In genomic region chr17:86532783-86533548, GRCm38 (mm10) we compare ENCODE assay signal across 16 mouse cellular contexts. TPM values are rescaled to one million over a fixed set of nuclear protein-coding genes. Genes with fewer than 3 reads are reported as not detected.
A peak's percentile ranks its signal among the peaks of the same experiment; 100 is the strongest.
DNase-seq lines count a peak whose midpoint lies in the region; ATAC-seq and TF ChIP-seq lines count a peak whose summit lies in the region.
"Had no signal": no experiment of that assay in that cellular context is flagged by ENCODE, and none has a peak within 500 bp of the region (broad histone marks: within the 10 kb centered on the region; RNA-seq: fewer than 3 reads in every experiment).

No protein-coding gene starts in this region.

- H3K36me3 ChIP-seq in kidney, adult 2 months (ENCODE audit: control insufficient read depth, insufficient read depth, low read length), result no peaks in the 10 kb centered on the region
- H3K36me3 ChIP-seq in midbrain, embryonic 14.5 days (ENCODE audit: control insufficient read depth, insufficient read depth, low read length), result no peaks in the 10 kb centered on the region
- H3K36me3 ChIP-seq in midbrain, postnatal 0 days (ENCODE audit: insufficient read depth, low read length), result no peaks in the 10 kb centered on the region
- H3K36me3 ChIP-seq: embryonic facial prominence, embryonic 12.5 days; forebrain, embryonic 10.5 days; intestine, embryonic 15.5 days; limb, embryonic 12.5 days had no signal

- DNase-seq in adrenal gland, adult 2 months, result peak; percentile 63
- DNase-seq in adrenal gland, postnatal 4 days (ENCODE audit: low spot score in 2 of 2), result no peak
- DNase-seq in kidney, adult 2 months, result peak; percentile 48
- DNase-seq in kidney, adult 18-20 months, result no peak
- DNase-seq in midbrain, embryonic 14.5 days, result peak; percentile 13
- DNase-seq in midbrain, postnatal 0 days (ENCODE audit: low spot score), result no peak
- DNase-seq in lung, postnatal 4 days, result peak; percentile 36 to 59
- DNase-seq in right cerebral cortex, postnatal 10 days (ENCODE audit: low spot score in 2 of 2), result no peak
- DNase-seq: heart, postnatal 14 days had no signal

- no peaks in the 10 kb centered on the region for H3K9me3 ChIP-seq in midbrain, embryonic 14.5 days (ENCODE audit: control insufficient read depth, low read length)
- H3K9me3 ChIP-seq in midbrain, postnatal 0 days (ENCODE audit: low read length), result no peaks in the 10 kb centered on the region
- H3K9me3 ChIP-seq: embryonic facial prominence, embryonic 12.5 days; forebrain, embryonic 10.5 days; intestine, embryonic 15.5 days; limb, embryonic 12.5 days had no signal

- WGBS in kidney, adult 2 months, result 78% methylated on average over 17 of the region's 17 CpGs
- 68% methylated on average over 17 of the region's 17 CpGs for WGBS in midbrain, embryonic 14.5 days
- 67% methylated on average over 17 of the region's 17 CpGs for WGBS in midbrain, postnatal 0 days

- no peak overlapping the region for H3K9ac ChIP-seq in midbrain, embryonic 14.5 days (replicated peaks; ENCODE audit: low read length)
- no peak overlapping the region for H3K9ac ChIP-seq in midbrain, postnatal 0 days (replicated peaks; ENCODE audit: low read length, poor library complexity, severe bottlenecking)
- H3K9ac ChIP-seq: embryonic facial prominence, embryonic 12.5 days; intestine, embryonic 15.5 days; limb, embryonic 12.5 days had no signal

- ATAC-seq in midbrain, embryonic 14.5 days (ENCODE audit: low FRiP score, low TSS enrichment), result no peak
- no peak for ATAC-seq in midbrain, postnatal 0 days (ENCODE audit: low FRiP score)
- ATAC-seq: intestine, embryonic 15.5 days had no signal

- TF ChIP-seq POLR2A in kidney, adult 2 months (IDR thresholded peaks at IDR 0.05; ENCODE audit: low read depth, low read length), result no peak

- peaks cover 9% of the 10 kb centered on the region for H3K4me1 ChIP-seq in kidney, adult 2 months (ENCODE audit: control insufficient read depth, insufficient read depth, low read length)
- H3K4me1 ChIP-seq in midbrain, embryonic 14.5 days (ENCODE audit: control insufficient read depth, insufficient read depth, low read length), result peaks cover 5% of the 10 kb centered on the region; the same call in 1 of the 2 replicates
- H3K4me1 ChIP-seq in midbrain, postnatal 0 days (ENCODE audit: insufficient read depth, low read length), result 0 out of 2 replicates have a peak, but pooled peaks cover 4% of the 10 kb centered on the region

- no peak overlapping the region for H3K4me3 ChIP-seq in kidney, adult 2 months (ENCODE audit: insufficient read depth, low read depth, low read length)
- H3K4me3 ChIP-seq in midbrain, embryonic 14.5 days (replicated peaks; ENCODE audit: low read depth, low read length), result no peak overlapping the region
- no peak overlapping the region for H3K4me3 ChIP-seq in midbrain, postnatal 0 days (ENCODE audit: low read depth, low read length)
- H3K4me3 ChIP-seq: embryonic facial prominence, embryonic 12.5 days; forebrain, embryonic 10.5 days; intestine, embryonic 15.5 days; limb, embryonic 12.5 days had no signal

- no peak overlapping the region for H3K4me2 ChIP-seq in midbrain, embryonic 14.5 days (ENCODE audit: low read length)
- H3K4me2 ChIP-seq in midbrain, postnatal 0 days (ENCODE audit: low read depth, low read length, poor library complexity, severe bottlenecking), result no peak overlapping the region
- H3K4me2 ChIP-seq: embryonic facial prominence, embryonic 12.5 days; intestine, embryonic 15.5 days; limb, embryonic 12.5 days had no signal

- H3K27me3 ChIP-seq in kidney, adult 2 months (replicated peaks; ENCODE audit: control insufficient read depth, insufficient read depth, low read length), result no peaks in the 10 kb centered on the region
- no peaks in the 10 kb centered on the region for H3K27me3 ChIP-seq in midbrain, embryonic 14.5 days (ENCODE audit: control insufficient read depth, insufficient read depth, low read length)
- H3K27me3 ChIP-seq in midbrain, postnatal 0 days (ENCODE audit: insufficient read depth, low read length), result no peaks in the 10 kb centered on the region
- H3K27me3 ChIP-seq: embryonic facial prominence, embryonic 12.5 days; intestine, embryonic 15.5 days; limb, embryonic 12.5 days had no signal

- no peak overlapping the region for H3K27ac ChIP-seq in kidney, adult 2 months (ENCODE audit: insufficient read depth, low read depth, low read length)
- no peak overlapping the region for H3K27ac ChIP-seq in midbrain, embryonic 14.5 days (replicated peaks; ENCODE audit: low read depth, low read length)
- no peak overlapping the region for H3K27ac ChIP-seq in midbrain, postnatal 0 days (ENCODE audit: low read depth, low read length)
- H3K27ac ChIP-seq: embryonic facial prominence, embryonic 12.5 days; forebrain, embryonic 10.5 days; intestine, embryonic 15.5 days; limb, embryonic 12.5 days had no signal

- TF ChIP-seq CTCF in kidney, adult 2 months (conservative IDR thresholded peaks at IDR 0.05; ENCODE audit: insufficient read depth, insufficient read length, low read depth, low read length), result no peak
- no peak for TF ChIP-seq CTCF in midbrain, postnatal 0 days (IDR thresholded peaks at IDR 0.05)

RNA-seq across cellular contexts. Expression of gene Gm10309, which starts 27.9 kb away (rescaled TPM):
- not detected for total RNA-seq in adrenal gland, adult 2 months (2021)
- polyA plus RNA-seq in adrenal gland, adult 2 months (2012; rRNA removed), result 0.19 TPM in 1 of 2 replicates, not detected in the other
- under 1 TPM in 1 of 2 experiments, not detected in 1; 0.25 TPM for total RNA-seq in adrenal gland, postnatal 4 days (2021)
- 0.08 and 0.13 TPM in 2 replicates for polyA plus RNA-seq in kidney, adult 2 months (2012; rRNA removed)
- polyA plus RNA-seq in midbrain, embryonic 14.5 days (2014; fragmentation: Nextera tagmentation; extraction: Ambion mirVana), result 0.13 TPM in 1 of 2 replicates, not detected in the other
- not detected in 2 replicates for total RNA-seq in midbrain, postnatal 0 days (2014; rRNA removed)
- 0.11 and 0.32 TPM in 2 replicates for polyA plus RNA-seq in midbrain, postnatal 0 days (2015; fragmentation: Nextera tagmentation; extraction: Ambion mirVana)
- total RNA-seq: heart, postnatal 14 days; layer of hippocampus, postnatal 25 days; monocyte, adult 5-6 weeks; neutrophil, adult 5-6 weeks had no signal

Comparison
In these comparisons a context has a peak if more than half of its experiments do, and no peak if none do; other contexts are left out.
1. DNase-seq: peak in adrenal gland, adult 2 months (single experiment), kidney, adult 2 months (single experiment), midbrain, embryonic 14.5 days (single experiment) and lung, postnatal 4 days (2 of 2); none in adrenal gland, postnatal 4 days (0 of 2), kidney, adult 18-20 months (single experiment), midbrain, postnatal 0 days (single experiment) and right cerebral cortex, postnatal 10 days (0 of 2).